Mouse (Mus musculus): ENCODE data around the gene Plcb2. TPM values are rescaled to one million over a fixed set of nuclear protein-coding genes. Genes with fewer than 3 reads are reported as not detected.

The Plcb2 gene
- polyA plus RNA-seq, 1 experiment from 2014 or later: 1.4 TPM

- no peak overlapping the region for H3K9ac ChIP-seq (ENCODE audit: low read depth, low read length)
- H3K4me3 ChIP-seq (replicated peaks; ENCODE audit: low read depth, low read length): no peak overlapping the region
- H3K36me3 ChIP-seq (ENCODE audit: insufficient read depth, low read length): no peaks in the 10 kb centered on the region
- H3K4me2 ChIP-seq (ENCODE audit: low read length): no peak overlapping the region
- H3K27ac ChIP-seq: no peak overlapping the region
- ATAC-seq (replicated peaks; ENCODE audit: low FRiP score, low read depth): no peak
- TF ChIP-seq CTCF (IDR thresholded peaks at IDR 0.05; ENCODE audit: low read depth): no peak
- no peaks in the 10 kb centered on the region for H3K4me1 ChIP-seq (replicated peaks; ENCODE audit: insufficient read depth, low read length)
- WGBS: 65% methylated on average over 4 of the region's 4 CpGs
- no peaks in the 10 kb centered on the region for H3K27me3 ChIP-seq (ENCODE audit: insufficient read depth, low read length)
- DNase-seq (ENCODE audit: low spot score): no peak
- no peaks in the 10 kb centered on the region for H3K9me3 ChIP-seq (replicated peaks; ENCODE audit: low read length)
Measured at GRCm38 (mm10) chr2:118685088-118685487, 43.1 kb downstream of the Plcb2 start.

GRCm38 (mm10) chr2:118682544-118683260 lies 45.5 kb downstream of the Plcb2 start:
- 0 out of 2 replicates have a peak, but pooled peaks cover 4% of the 10 kb centered on the region for H3K27me3 ChIP-seq (ENCODE audit: insufficient read depth, low read length)
- no peaks in the 10 kb centered on the region for H3K36me3 ChIP-seq (ENCODE audit: insufficient read depth, low read length)
- no peak overlapping the region for H3K9ac ChIP-seq (ENCODE audit: low read depth, low read length)
- ATAC-seq (replicated peaks; ENCODE audit: low FRiP score, low read depth) (no peak), DNase-seq (ENCODE audit: low spot score) (no peak)
- no peak overlapping the region for H3K27ac ChIP-seq
- 46% methylated on average over 8 of the region's 8 CpGs for whole genome bisulfite sequencing
- no peak overlapping the region for H3K4me2 ChIP-seq (ENCODE audit: low read length)
- no peaks in the 10 kb centered on the region for H3K4me1 ChIP-seq (replicated peaks; ENCODE audit: insufficient read depth, low read length)
- TF ChIP-seq CTCF (IDR thresholded peaks at IDR 0.05; ENCODE audit: low read depth): no peak
- H3K4me3 ChIP-seq (replicated peaks; ENCODE audit: low read depth, low read length): no peak overlapping the region
- H3K9me3 ChIP-seq (replicated peaks; ENCODE audit: low read length): no peaks in the 10 kb centered on the region

- no peak overlapping the region for H3K9ac ChIP-seq (ENCODE audit: low read depth, low read length)
- no peak overlapping the region for H3K4me2 ChIP-seq (ENCODE audit: low read length)
- no peaks in the 10 kb centered on the region for H3K36me3 ChIP-seq (ENCODE audit: insufficient read depth, low read length)
- H3K27me3 ChIP-seq (ENCODE audit: insufficient read depth, low read length): peaks cover 19% of the 10 kb centered on the region
- TF ChIP-seq CTCF (IDR thresholded peaks at IDR 0.05; ENCODE audit: low read depth): no peak
- H3K4me1 ChIP-seq (replicated peaks; ENCODE audit: insufficient read depth, low read length): peaks cover 7% of the 10 kb centered on the region; the same call in 1 of the 2 replicates
- no peaks in the 10 kb centered on the region for H3K9me3 ChIP-seq (replicated peaks; ENCODE audit: low read length)
- 90% methylated on average over 6 of the region's 6 CpGs for WGBS
- no peak for ATAC-seq (replicated peaks; ENCODE audit: low FRiP score, low read depth)
- H3K4me3 ChIP-seq (replicated peaks; ENCODE audit: low read depth, low read length): no peak overlapping the region
- DNase-seq (ENCODE audit: low spot score): no peak
- no peak overlapping the region for H3K27ac ChIP-seq
Measured at GRCm38 (mm10) chr2:118680926-118681325, 47.3 kb downstream of the Plcb2 start.

- no peak for ATAC-seq (replicated peaks; ENCODE audit: low FRiP score, low read depth)
- TF ChIP-seq CTCF (IDR thresholded peaks at IDR 0.05; ENCODE audit: low read depth): no peak
- no peak for DNase-seq (ENCODE audit: low spot score)
- no peak overlapping the region for H3K27ac ChIP-seq
- H3K9me3 ChIP-seq (replicated peaks; ENCODE audit: low read length): no peaks in the 10 kb centered on the region
- H3K4me2 ChIP-seq (ENCODE audit: low read length): no peak overlapping the region
- H3K27me3 ChIP-seq (ENCODE audit: insufficient read depth, low read length): peaks cover 30% of the 10 kb centered on the region
- 80% methylated on average over 3 of the region's 3 CpGs for WGBS
- H3K9ac ChIP-seq (ENCODE audit: low read depth, low read length): no peak overlapping the region
- peaks cover 7% of the 10 kb centered on the region; the same call in 1 of the 2 replicates for H3K4me1 ChIP-seq (replicated peaks; ENCODE audit: insufficient read depth, low read length)
- no peaks in the 10 kb centered on the region for H3K36me3 ChIP-seq (ENCODE audit: insufficient read depth, low read length)
- H3K4me3 ChIP-seq (replicated peaks; ENCODE audit: low read depth, low read length): no peak overlapping the region
Measured at GRCm38 (mm10) chr2:118679577-118679976, 48.7 kb downstream of the Plcb2 start.

GRCm38 (mm10) chr2:118677817-118678216 lies 50.4 kb downstream of the Plcb2 start:
- ATAC-seq (replicated peaks; ENCODE audit: low FRiP score, low read depth) (0 out of 2 replicates have a peak, but pooled peaks have one; percentile 2), DNase-seq (ENCODE audit: low spot score) (no peak)
- Histone ChIP-seq H3K36me3 (ENCODE audit: insufficient read depth, low read length) (no peaks in the 10 kb centered on the region), H3K4me1 (replicated peaks; ENCODE audit: insufficient read depth, low read length) (peaks cover 7% of the 10 kb centered on the region; the same call in 1 of the 2 replicates), H3K4me3 (replicated peaks; ENCODE audit: low read depth, low read length) (peak overlapping the region; percentile 51), H3K9me3 (replicated peaks; ENCODE audit: low read length) (no peaks in the 10 kb centered on the region), H3K9ac (ENCODE audit: low read depth, low read length) (no peak overlapping the region; the same call in 1 of the 2 replicates), H3K4me2 (ENCODE audit: low read length) (peak overlapping the region; percentile 83), H3K27ac (no peak overlapping the region), H3K27me3 (ENCODE audit: insufficient read depth, low read length) (peaks cover 30% of the 10 kb centered on the region)
- WGBS: 19% methylated on average over 4 of the region's 4 CpGs
- TF ChIP-seq CTCF (IDR thresholded peaks at IDR 0.05; ENCODE audit: low read depth): no peak

- ATAC-seq (replicated peaks; ENCODE audit: low FRiP score, low read depth): peak; percentile 50; the same call in 1 of the 2 replicates
- Histone ChIP-seq H3K4me2 (ENCODE audit: low read length) (peak overlapping the region; percentile 83), H3K4me3 (replicated peaks; ENCODE audit: low read depth, low read length) (peak overlapping the region; percentile 51), H3K4me1 (replicated peaks; ENCODE audit: insufficient read depth, low read length) (peaks cover 7% of the 10 kb centered on the region; the same call in 1 of the 2 replicates), H3K9me3 (replicated peaks; ENCODE audit: low read length) (no peaks in the 10 kb centered on the region), H3K27me3 (ENCODE audit: insufficient read depth, low read length) (peaks cover 30% of the 10 kb centered on the region), H3K36me3 (ENCODE audit: insufficient read depth, low read length) (no peaks in the 10 kb centered on the region), H3K9ac (ENCODE audit: low read depth, low read length) (peak overlapping the region; percentile 55), H3K27ac (no peak overlapping the region)
- under 1% methylated on average over 81 of the region's 89 CpGs for WGBS
- TF ChIP-seq CTCF (IDR thresholded peaks at IDR 0.05; ENCODE audit: low read depth): no peak
- DNase-seq (ENCODE audit: low spot score): peak; percentile 15
Measured at GRCm38 (mm10) chr2:118676839-118677741, 51.1 kb downstream of the Plcb2 start.

Data from kidney, postnatal 0 days (tissue).